Mouse (Mus musculus): ENCODE data around the gene Uncx.

DNA sequence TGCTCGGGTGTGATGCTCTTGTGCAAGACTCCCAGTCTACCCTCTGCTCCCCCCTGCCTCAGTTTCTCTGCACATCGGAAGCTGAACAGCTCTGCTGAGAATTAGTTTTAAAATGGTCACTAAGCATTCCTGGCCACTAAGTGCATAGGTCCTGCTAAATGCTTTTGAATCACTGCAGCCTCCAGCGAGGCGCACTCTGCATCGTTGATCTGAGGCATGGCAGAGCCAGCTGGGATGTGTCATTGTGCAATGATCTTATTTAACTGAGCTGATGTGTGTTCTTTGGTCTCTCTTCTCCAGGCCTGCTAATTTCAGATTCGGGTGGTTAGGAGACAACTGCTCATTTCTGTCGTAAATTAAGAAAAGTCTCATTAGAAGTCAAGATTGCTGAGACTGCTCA lies 14.4 kb upstream of the Uncx start:
- TF ChIP-seq POLR2A (IDR thresholded peaks at IDR 0.05; ENCODE audit: insufficient read depth, low read depth, low read length): no peak
- TF ChIP-seq CTCF (IDR thresholded peaks at IDR 0.05; ENCODE audit: insufficient read depth, low read depth, low read length): no peak
